Mouse (Mus musculus): Measurements from ENCODE around the gene Tmem51.

The Tmem51 gene

DNA sequence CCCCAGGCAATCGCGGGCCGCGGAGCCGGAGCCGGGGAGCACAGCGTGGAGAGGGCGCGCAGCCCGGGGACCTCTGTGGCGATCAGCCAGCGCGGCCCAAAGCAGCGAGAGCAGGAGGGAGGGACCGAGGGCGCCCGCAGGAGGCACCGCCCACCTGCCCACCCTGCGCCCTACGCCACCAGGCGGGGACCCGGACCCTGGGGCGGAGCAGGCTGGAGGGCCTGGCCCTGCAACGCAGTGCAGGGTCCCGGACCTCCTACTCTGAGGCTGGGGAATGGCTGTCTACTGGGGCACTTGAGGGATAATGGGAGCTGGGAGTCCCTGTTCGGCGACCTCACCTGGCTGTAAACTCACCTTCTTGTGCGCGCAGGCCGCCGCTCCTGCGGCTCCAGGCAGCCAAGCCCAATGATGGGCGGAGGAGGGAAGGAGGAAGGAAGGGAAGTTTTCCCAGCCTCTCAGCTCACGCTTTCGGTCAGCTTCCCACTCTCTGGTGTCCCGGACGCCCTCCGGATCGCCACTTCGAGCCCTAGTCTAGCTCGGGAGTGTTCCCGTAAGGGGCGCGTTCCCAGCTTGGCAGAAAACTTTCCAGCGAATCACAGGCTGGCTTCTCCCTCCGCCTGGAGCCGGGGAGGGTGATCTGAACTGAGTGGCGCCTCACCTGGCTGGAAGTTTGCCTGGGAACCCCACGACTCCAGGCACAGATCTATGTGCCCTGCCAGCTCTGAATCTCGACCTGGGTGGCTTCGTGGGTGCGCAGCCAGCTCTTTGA lies at the start of gene Tmem51:
TSS of gene Tmem51 (minus strand) at position 174 of the 769 bp plus-strand sequence.
- DNase-seq = peak in 1 of 2 experiments; percentile 7

DNA sequence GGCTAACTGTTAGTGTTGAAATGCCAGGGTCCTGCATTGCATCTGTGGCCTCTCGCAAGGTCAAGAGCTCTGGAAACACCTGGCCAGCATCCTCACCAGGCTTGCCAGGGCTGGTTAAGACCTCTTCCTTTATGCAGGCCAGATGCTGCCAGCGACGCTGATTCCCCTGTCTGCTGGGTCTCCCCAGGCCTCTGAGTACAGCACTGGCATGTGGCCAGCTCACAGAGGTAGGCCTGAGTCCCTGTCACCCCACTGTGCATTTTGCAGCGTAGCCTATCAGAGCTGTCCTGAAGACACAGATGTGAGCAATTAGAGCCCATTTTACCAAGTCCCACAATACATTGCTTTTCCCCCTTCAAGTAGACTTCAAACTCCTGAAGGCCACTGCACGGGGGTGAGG lies 46.1 kb upstream of the Tmem51 start:
- no peak for DNase-seq

DNA sequence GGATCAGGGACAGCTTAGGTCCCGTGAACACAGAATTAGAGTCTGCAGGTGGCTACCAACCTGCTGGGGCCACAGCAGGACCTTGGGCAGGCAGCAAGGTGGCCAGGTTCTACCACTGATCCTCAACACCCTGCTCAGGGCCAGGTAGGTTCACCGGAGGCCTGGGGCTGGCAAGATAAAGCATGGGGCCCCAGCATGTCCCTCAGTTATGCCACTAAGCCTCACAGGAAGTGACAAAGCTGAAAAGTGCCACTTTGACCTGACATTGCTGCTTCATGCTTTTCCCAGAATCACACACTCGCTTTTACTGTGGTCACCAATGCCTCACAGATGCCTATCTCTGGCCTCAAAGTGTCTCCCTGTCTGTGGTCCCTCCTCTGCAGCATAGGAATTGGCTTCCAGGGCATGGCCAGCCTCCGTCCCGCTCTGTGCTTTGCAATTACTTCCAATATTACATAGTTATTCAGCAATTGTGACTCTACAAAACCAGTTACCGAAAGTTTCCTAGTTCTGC lies 43.2 kb upstream of the Tmem51 start:
- no peak for DNase-seq

DNA sequence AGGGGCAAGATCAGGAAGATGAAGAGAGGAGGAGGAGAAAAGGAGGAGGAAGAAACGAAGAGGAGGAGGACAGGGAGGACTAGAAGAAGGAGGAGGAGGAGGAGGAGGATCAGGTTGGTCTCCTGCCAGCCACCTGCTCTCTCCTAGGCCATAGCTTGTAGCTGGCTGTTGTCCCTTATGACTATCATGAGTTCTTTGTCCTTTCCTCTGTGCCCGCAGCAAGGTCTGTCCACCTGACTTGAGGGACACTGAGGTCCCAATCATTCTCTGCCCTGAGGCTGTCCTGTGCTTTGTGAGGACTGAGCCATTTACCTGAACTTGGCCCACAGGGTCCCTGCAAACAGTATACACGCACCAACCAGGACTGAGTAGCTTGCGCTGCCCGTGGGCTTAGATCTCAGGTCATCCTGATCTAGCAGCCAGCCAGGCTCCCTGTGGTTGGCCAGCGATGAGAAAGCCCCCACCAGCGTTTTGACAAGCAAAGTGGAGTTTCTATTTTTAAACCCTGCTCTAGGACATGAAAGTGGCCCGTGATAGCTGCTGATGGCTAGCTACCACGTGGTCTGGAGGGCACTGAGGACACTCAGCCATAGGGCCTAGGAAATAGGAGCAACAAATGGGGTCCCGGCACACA lies 42.7 kb upstream of the Tmem51 start:
- no peak for DNase-seq

DNA sequence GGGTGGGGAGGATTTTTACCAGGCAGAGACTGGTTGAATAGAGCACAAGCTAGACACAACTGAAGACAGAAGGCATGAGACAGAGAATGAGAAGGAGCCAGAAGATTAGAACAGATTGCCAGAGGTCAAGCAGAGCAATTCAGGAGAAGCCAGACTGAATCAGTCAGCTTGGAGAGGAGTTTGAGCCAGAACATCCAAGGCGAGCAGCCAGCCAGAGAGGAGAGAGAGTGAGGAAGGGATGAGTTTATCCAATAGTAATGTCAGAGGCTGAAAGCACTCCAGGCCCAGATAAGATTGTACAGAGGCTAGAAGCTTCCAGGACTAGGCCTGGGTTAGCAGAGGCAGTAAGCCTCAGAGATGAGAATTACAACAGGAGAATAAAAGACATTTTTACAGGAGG lies 37.1 kb upstream of the Tmem51 start:
- no peak for DNase-seq

DNA sequence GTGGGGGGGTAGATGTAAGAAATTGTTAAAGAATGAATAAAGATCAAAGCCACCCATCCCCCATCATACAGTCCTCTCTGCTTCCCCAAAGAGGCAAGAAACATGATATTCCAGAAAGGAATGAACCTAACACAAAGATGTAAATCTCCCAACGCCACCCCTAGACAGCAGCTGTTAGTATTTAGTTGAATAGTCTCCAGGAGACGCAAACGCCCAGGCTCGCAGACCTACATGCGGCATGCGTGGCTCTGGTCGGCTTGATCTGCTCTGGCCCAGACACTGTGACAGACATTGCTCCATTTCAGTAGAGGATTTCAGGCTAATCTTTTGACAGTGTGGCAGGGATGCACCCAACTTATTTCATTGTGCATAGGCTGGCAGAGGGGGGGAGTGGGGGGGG lies 34.4 kb upstream of the Tmem51 start:
- DNase-seq = no peak

DNA sequence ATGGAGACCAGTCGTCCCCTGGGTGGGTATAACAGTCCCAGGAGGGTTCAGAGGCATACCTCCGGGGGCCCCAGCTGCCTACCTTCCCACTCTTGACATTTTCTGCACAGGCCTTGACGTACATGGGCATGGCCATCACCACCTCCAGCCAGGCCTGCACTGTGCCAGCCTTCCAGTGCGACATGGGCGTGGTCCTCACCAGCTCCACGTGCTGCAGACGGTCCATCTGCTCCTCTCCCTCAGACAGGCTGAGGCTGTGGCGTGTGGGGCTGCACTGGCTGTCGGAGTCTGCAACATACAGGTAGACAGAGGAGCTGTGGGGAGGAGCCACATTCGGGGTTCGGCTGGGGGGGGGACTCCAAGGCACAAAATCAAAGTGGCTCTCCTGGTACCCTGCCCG lies 33.9 kb upstream of the Tmem51 start:
- DNase-seq = no peak

DNA sequence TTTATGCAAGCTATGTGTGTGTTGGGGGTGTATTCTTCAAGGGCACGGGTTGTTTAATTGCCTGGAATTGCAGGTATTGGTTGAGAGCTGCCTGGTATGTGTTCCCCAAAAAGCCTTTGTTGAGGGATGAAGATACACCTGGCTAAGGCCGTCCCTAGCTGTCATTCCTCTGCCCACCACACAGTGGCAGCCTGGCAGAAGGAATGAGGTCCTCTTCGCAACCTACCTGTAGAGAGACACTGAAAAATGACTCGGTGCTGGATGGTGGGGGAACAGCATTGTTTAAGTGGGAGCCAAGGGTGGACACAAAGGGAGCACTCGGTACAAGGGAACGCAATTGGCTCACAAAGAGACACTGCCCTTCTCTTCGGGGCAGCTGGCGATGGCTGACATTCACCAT lies 29.2 kb upstream of the Tmem51 start:
- DNase-seq = no peak

DNA sequence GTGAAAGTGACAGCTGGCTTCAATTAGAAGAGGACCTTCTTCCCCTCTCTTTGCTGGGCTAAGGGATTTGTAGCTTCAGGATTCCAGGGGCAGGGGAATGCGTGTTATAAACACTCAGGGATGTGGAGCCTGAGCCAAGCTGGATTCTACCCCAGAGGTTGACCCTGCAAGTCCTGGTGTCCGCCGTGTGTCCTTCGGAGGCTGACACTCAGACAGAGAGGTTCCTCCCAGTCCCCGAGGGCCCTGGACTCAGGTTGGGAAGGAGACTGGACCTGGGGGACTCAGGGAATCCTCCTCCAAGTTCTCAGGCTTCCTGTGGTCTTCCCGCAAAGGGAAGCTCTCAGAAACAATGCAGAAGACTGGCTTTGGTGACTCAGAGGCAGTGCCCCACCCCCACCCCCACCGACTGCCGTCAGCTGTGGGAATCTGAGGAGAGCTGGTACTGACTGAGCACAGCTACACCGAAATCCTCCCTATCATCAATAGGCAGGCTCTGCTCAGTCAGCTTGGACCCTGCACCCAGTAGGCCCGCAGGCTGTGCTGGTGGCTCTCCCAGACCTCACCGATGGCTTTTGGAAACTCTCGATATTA lies 19.1 kb upstream of the Tmem51 start:
- DNase-seq = no peak

DNA sequence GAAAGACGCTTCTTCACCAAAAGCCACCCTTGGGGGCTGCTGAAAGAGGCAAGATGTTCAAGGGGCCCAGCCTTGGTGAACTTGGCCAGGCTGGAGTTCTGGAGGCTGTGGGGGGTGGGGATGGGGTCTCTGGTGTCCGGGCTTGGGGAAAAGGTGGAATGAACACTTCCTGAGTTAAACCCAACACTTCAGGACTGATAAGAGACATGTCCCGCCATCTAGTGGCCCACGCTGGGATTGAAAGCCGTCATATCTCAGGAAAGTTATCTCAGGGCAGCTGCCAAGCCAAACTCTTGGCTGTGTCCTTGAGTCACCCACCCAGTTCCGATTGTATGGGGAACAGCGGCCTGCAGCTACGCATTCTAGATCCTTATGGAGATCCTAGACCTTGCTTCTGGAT lies 14.2 kb upstream of the Tmem51 start:
- DNase-seq = peak; percentile 32 to 55

DNA sequence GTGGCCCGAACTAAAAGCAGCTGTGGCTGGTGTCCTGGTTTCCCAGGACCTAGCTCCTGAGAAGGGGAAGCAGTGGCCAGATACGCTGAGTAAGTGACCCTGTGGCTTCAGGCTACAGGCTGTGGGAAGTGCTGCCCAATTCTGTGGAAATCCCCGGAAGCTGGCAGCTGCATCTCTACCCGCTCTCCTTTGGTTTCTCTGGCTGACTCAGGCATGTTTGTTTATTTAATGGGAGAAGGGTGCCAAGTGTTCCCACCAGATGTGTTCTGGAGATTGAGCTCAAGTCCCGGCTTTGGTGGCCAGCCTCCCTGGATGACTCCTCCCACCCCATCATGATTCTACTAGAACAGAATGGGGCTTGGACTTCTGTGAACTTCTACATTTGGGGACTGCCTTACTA lies 13.8 kb upstream of the Tmem51 start:
- DNase-seq = no peak

DNA sequence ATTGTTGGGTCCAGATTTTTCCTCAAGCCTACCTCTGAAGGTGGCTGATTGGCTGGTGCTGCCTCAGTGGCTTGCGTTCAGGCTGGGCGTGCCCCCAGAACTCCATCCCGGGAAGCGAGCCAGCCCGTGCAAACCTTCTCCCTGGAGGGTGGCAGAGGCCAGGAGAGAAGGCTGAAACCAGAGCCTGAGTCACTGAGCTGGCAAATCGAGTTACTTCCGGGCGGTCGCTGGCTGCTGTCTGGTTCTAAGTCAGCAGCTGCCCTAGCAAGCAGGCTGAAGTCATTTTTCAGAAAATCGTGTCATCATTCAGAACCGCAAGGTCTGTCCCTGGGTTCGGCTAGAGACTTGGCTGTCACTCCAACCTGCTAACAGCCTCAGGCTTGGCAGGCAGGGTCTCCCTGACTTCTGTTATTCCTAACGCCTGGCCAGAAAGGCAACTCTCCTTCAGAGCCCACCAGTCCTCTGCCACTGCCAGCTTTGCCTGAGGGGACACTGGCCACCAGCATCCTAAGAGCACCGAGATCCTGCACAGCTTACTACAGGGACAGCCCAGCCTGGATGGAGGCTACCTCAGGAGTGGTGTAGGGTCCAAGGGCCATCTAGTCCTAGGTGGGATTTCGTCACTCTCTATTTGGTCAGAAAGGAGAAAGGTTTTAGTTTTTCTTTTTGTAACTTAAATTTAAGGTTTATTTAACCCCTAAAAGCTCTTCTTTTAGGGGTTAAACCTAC lies 11.6 kb upstream of the Tmem51 start:
- no peak for DNase-seq

DNA sequence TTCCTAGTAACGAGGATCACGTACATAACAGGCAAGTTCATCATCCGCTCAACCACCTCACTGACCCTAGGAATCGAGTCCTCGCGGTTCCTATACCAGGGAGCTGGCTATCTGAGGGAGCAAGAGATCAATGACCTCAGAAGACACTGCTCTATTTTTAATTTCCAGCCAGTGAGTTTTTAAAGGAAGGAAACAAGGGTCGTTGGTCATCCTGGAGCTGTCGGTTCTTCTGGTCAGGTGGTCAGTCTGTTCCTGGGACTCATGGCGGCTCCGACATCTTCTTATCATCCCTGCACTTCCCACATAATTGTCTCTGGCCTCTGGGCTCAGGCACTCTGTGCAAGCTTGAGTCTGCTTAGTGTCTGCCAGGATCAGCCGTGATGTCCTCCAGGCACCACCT lies 10.3 kb upstream of the Tmem51 start:
- DNase-seq = no peak

DNA sequence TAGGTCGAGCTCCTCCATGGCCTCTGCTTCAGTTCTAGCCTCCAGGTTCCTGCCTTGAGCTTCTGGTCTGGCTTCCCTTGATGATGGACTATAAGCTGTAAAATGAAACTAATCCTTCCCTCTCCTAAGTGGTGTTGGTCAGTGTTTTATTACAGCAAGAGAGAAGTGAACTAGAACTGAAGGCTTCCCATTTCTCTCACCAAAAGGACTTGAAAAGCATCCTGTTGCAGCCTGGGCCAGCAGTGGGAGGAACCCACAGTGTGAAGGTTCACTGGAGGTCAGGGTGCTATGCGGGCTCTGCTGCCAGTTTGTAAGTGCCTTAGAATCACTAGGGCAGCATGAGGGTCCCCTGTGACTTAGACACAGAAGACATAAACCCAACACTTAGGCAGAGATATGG lies 7.0 kb upstream of the Tmem51 start:
- no peak for DNase-seq

DNA sequence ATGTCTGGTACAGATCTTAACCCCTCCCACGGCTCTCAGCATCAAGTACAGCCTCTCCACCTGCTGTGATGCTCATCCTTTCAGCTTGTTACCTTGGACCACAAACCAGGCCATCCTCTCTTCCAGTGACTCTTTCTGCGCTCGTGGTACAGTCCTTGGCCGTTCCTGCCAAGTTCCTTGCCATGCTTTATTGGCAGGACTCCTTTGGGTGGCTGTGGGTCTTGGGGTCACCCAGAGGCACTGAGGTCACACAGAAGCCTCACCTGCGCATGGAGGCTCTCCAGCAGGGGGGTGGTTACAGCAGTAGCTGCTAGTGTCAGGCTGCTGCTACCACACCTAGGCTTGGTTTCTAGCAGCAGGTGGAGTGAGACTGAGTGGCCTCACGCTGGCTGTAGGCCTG lies 5.9 kb upstream of the Tmem51 start:
- DNase-seq = no peak

DNA sequence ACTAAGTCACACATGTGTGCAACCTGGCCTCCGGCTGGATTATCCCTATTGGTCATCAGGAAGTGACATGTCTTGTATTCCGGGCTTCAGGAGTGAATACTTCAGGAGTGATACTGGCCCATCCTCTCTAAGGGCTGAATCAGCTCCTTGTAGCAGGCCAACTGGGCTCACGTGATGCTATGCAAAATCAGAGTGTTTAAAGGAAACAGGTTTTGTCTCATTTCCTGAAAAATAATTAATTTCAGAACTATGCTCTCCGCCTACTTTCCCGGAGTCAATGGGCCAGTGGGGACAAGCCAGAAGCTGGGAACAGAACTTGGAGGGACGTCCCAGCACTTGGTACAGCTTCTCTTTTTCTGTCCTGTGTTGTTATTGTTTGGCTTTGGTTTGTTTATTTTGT lies 4.7 kb upstream of the Tmem51 start:
- DNase-seq = no peak

DNA sequence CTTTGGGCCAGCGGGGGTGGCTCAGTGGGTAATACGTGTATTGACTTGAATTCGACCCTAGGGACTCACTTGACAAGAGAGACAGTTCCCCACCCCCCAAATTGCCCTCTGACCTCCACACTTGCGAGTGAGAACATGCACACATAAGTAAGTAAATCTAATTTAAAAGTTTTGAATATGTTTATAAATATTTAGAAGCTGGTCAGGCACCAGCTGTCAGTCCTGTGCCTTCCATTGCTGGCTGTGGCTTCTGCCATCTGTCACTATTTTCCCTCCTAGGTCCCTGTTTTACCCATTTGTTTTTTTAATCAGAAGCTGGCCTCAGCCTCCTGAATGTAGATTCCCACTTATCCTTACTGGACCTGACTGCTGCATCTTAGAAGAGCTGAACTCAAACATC lies 4.3 kb upstream of the Tmem51 start:
- DNase-seq = no peak

DNA sequence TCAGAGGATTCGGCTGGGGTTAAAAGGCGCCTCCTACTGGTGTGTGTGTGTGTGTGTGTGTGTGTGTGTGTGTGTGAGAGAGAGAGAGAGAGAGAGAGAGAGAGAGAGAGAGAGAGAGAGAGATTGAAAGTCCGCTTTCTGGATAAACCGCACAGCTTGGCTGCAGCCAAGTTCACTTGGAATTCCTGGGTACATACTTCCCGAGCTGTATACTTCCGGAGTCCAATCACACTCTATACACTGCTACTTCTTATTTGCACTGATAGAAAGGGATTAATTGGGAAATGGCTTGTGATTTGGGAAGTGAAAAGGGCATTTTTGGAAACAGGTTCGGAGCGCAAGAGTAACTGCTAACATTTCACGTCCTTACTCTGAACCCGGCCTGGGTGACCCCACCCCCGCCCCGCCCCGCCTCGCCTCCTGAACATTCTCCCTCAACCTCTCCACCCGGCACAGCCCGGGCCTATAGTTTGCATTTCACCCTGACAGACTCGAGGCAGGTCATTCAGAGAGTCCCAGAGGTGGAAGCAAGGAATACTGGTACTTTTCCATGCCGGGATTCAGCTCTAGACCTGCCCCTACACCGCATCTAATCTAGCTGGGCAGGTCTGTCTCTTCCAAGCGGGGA lies 946 bp upstream of the Tmem51 start:
- no peak for DNase-seq

DNA sequence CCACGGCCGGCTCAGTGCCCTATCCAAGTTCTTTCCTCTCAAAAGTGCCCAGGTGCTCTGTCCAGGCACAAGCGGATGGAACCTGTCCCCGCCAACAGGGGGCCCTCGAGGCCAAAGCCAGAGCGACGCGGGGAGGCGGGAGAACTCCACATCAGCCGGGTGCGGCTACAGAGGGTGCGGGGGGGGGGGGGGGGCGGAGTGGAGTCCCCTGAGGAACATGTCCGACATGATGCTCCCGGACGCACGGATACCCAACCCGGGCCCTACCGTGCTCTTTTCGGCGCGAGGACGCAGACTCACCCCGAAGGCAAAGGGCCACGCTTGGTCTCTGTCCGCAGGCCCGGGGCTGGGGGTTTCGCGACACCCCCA lies 358 bp downstream of the Tmem51 start:
- DNase-seq = peak; percentile 41 to 52

DNA sequence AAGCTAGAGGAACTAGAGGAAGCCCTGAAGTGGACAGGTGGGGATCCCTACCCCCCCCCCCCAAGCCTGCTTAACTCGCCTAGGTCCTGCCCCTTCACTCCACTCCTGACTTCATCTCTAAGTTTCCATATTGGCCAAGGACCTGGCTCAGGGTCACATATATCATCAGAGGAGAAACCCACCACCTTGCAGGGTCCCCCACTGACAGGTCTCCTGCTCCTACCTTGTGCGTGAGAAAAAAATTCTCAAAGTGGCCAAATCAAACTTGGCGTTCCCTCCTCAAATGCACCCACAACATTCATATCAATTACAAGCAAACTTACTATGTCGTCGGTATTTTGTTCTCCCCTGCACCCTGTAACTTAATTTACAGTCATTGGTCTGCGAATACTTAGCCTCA lies 911 bp downstream of the Tmem51 start:
- no peak for DNase-seq

DNA sequence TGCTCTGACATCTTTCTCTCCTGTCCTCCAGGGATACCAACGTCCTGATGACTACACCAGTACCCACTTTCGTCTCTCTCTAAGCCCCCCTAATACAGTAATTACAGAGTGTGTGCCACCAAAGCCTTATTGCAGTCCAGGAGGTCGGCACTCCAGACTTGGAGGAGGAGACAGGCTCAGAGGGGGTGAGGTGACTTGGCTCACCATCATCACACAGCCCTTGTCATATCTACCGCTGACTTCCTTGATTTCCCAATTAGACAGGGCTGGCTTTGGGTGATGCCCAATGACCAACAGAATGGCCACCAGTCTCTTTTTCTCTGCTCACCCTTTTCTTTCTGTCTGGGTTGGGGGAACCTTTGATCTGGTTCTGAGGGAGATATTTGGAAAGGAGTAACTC lies 1.4 kb downstream of the Tmem51 start:
- no peak for DNase-seq

DNA sequence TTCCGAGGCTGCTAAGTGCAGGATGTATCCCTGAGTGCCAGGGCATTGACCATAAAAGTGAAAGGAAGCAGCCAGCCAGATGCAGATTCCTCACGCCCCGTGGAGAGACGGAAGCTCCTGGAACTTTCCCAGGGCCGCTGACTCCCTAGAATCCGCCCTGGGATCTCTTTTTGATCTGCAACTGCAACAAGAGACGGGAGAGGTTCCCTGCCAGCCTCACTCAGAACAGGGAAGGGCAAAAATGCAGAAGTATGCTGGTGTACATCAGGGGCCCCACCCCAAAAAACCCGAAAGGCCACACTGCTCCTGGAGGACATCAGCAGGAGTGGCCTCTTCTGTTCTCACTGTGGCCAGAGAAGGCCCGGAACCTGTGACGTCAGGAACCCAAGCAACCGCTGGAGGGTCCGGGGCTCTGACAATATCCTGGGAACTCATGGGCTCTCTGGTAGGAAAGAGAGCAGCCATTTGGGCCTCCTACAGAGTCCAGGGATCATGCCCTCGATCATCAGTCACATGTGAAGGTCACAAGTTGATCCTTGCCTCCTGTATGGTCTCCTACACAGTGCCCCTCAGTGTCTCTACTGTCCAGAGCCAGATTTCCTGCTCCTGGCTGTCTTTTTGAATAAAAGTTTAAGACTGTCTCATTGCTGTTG lies 2.3 kb downstream of the Tmem51 start:
- DNase-seq = no peak
